Mouse (Mus musculus) cerebral cortex, adult 2 months (tissue): ENCODE data around the gene Pten.

ENCODE experiments used
- WGBS: fragments of 180-500 bp; shearing (Covaris S2); methylation state at CpG from one replicate; pipeline ENCODE4 v1.1.7; 2018; 5-methylcytosine and 5-hydroxymethylcytosine counted together

Pten gene

DNA sequence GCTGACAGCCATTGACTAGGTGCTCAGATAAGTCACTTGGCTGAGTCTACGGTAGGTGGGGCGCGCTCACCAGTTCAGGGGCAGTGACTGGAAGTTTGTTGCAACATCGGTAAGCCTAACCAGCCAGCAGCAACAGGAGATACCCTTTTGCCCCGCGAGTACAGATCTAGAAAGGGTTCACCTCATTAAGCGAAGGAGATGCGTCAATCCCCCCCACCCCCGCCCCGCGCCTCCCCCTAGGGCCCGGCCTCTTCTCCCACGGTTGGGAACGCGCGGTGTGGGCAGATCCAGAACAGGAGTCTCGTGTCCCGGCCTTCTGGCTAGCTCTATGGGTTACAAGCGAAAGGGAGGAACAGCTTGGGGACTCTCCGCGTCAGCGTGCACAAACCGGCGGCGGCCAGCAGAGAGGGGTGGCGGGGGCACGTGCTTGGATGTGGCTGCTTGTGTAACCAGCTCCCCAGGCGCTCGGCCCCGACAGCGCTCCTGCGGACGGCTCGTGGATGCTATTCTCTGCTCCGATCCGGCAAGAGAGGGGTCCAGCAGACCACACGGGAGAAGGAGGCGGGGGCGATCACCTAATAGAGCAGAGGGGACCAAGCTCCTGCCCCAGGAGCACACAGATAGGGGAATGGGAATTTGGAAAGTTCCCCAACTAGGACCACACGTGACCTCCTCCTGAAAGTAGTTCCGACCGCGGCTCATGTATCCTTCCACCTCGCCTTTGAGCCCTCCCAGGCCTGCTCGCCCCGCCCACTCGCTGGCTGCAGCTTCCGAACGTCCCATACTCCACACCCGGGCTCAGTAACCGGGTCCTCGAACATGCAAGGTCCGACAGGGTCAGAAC is 1.3 kb upstream of the Pten start:
- WGBS, result under 1% methylated on average over 53 of the region's 53 CpGs

GRCm38 (mm10) chr19:32756636-32756899 is 729 bp upstream of the Pten start:
- WGBS, result under 1% methylated on average over 14 of the region's 14 CpGs

GRCm38 (mm10) chr19:32757831-32758792 is 815 bp downstream of the Pten start:
- under 1% methylated on average over 59 of the region's 69 CpGs for WGBS

- WGBS, result under 1% methylated on average over 11 of the region's 11 CpGs
These were observed 1.5 kb downstream of the Pten start for GRCm38 (mm10) chr19:32758793-32759161.

DNA sequence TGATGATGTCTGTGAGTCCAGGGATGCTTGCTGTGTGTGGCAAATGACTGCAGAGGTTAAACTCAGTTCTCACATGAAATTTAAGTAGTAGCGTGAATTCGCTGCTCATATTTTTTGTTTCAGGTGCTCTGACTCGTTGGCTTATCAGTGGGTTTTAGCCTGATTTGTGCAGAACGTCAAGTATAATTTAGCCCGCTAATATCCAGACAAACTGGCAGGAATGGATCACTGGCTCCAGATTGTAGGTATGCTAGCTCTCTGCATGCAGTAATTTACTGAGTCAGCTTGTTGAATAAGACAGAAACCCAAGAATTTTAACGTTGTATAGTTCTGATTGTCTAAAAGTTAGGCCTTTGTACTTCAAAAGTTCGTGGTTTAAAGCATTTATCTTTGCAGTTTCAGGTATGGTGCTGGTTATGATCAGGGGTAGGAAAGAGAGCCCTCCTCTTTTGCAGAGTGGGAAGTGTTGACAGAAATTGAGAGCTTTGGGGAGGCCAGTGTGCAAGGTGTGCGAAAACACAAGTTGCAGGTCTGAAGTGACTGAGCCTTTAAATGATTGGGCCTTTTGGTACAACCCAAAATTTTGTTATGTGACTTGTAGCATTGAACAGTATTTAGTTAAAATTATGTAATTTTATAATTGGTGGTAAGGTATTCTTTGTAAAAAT is 2.2 kb downstream of the Pten start:
- WGBS, result 3% methylated on average over 8 of the region's 8 CpGs

DNA sequence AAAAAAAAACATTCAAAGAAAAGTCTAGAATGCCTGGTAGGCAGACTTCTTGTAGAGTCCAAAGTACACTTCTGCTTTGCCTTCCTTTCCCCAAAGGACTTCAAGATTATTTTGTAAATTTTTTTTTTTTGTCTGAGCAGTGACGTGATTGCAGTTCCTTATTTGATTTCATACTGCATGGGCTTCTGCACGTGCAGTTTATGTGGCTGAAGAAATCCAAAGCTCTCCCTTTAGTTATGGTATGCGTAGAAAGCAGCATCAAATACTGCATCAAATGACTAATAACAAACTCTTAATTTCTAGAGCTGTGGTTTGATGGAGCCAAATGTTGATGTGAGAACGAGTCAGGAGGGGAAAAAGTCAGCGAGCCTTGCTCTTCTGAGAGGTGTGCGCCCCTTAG is 3.2 kb downstream of the Pten start:
- 12% methylated on average over 6 of the region's 6 CpGs for WGBS

DNA sequence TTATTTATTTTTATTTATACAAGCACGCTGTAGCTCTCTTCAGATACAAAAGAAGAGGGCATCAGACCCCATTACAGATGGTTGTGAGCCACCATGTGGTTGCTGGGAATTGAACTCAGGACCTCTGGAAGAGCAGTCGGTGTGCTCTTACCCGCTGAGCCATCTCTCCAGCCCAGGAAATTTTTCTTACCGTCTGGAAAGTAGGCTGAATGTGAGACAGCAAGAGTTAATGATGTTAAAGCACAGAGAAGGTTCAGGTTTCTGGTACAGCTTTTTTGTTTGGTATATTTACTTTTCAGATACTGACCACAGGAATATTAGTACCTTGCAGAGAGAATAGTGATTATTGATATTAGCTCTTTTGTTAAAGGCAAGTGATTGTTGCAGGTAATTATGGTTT is 3.9 kb downstream of the Pten start:
- WGBS, result 27% methylated on average over 4 of the region's 4 CpGs

- WGBS, result 20% methylated on average over 4 of the region's 4 CpGs
These were observed 5.2 kb downstream of the Pten start for GRCm38 (mm10) chr19:32762493-32762892.

DNA sequence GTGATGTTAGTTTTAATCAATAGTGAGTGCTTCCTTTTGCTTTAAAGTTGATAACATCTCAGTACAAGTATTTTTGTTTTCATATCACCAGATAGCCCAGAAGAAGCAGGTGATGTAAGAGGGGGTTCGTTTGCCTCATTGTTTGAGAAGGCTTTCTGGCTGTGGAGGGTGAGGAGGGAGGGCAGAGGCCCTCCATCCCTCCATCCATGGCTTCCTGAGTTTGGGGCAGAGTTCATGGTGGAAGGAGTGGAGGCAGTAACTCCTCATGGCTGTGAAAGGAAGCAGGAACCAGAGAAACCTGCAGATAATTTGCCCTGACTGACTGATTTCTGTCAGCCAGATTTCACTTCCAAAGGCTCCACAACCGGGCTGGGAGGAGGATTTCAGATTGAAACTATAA is 21.1 kb downstream of the Pten start:
- 18% methylated on average over 2 of the region's 2 CpGs for WGBS

DNA sequence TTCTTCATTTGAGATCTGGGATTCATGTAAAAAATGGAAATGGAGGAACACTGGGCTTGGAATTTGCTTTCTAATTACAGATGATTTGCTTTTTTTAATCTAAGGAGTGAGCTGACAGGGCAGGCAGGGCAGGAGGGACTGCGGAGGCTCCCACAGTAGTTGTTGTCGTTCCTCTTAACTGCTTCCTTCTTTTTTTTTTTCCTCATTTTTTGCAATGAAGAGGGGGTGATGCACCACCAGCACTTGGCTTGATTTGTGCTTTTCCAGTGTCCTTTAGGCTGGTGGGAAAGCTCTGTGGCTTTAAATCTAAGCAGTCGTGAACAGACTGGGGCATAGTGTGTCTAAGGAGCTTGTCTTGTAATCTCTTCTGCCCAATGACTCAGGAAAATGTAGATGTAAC is 21.8 kb downstream of the Pten start:
- 22% methylated on average over 3 of the region's 3 CpGs for WGBS

GRCm38 (mm10) chr19:32781305-32782071 is 24.2 kb downstream of the Pten start:
- WGBS, result 64% methylated on average over 5 of the region's 5 CpGs

GRCm38 (mm10) chr19:32787388-32787787 is 30.1 kb downstream of the Pten start:
- 30% methylated on average over 4 of the region's 4 CpGs for WGBS

DNA sequence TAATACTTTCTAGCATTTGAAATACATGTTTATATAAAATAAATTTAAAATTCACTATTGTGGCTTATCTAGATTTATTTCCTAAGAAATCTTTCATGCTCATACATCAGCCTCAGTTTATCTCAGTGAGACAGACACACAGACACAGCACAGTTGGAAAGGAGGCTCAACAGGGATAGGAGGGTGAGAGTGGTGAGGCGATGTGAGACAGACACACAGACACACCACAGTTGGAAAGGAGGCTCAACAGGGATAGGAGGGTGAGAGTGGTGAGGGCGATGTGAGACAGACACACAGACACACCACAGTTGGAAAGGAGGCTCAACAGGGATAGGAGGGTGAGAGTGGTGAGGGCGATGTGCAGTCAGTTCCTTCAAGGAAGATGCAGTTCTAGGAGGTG is 30.7 kb downstream of the Pten start:
- 76% methylated on average over 3 of the region's 3 CpGs for WGBS

DNA sequence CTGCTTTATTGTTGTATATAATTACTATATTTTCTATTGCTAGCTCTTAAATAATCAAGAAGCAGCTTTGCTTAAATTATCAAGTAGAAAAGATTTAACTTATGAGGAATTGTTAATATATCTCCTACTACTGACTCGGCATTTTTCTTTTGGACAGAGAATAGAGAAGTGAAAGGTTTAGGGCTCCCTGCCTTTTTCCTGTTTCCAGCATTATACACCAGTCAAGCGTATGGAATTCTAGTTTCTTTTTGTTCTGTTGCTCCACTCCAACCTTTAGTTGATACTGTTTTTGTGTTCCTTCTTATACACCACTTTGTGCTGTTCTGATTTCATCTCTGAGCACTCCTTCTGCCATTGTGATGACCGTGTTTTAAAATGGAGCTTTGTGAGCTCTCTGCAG is 32.2 kb downstream of the Pten start:
- 21% methylated on average over 3 of the region's 3 CpGs for WGBS

GRCm38 (mm10) chr19:32792610-32793009 is 35.3 kb downstream of the Pten start:
- 11% methylated on average over 6 of the region's 6 CpGs for WGBS

GRCm38 (mm10) chr19:32800557-32800956 is 43.3 kb downstream of the Pten start:
- 67% methylated on average over 2 of the region's 2 CpGs for WGBS

GRCm38 (mm10) chr19:32804703-32805102 is 47.4 kb downstream of the Pten start:
- 64% methylated on average over 4 of the region's 4 CpGs for WGBS

DNA sequence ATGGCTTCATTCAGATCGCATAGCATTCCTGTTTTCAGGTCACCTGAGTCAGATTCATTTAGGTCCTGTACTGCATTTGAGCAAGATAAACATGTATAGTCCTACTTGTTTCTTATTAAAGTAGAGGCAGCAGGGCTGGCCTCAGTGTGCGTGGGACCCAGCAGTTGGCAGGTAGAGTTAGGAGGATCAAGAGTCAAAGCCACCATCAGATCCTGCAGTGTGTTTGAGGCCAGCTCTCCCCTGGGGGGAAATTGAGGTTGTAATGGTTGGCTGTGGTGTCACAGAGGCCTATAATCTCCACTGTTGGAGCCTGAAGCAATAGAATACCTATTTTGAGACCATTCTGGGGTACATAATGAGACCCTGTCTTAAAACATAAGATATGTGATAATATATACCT is 50.3 kb downstream of the Pten start:
- 88% methylated on average over 2 of the region's 2 CpGs for WGBS

DNA sequence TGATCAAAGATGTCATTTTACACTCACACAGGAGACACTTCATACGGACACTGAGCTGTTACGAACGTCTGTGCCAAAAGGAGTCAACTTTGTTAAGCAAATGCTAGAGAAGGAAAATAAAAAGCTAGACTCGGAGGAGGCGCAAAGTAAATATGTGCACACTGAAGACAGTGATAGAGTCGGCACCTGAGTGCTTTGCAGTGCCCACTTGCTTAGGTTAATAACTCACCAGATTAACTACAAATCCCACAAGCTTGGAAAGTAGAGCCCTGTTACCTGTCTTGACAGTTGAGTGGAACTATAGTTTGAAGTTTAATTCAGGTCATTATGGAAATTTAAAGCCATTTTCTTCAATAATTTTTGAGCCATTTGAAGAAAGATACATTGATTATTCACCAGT is 51.4 kb downstream of the Pten start:
- WGBS, result 47% methylated on average over 6 of the region's 6 CpGs

GRCm38 (mm10) chr19:32809117-32809516 is 51.8 kb downstream of the Pten start:
- WGBS, result 66% methylated on average over 3 of the region's 3 CpGs

GRCm38 (mm10) chr19:32818759-32819158 is 61.5 kb downstream of the Pten start:
- 51% methylated on average over 4 of the region's 4 CpGs for WGBS

DNA sequence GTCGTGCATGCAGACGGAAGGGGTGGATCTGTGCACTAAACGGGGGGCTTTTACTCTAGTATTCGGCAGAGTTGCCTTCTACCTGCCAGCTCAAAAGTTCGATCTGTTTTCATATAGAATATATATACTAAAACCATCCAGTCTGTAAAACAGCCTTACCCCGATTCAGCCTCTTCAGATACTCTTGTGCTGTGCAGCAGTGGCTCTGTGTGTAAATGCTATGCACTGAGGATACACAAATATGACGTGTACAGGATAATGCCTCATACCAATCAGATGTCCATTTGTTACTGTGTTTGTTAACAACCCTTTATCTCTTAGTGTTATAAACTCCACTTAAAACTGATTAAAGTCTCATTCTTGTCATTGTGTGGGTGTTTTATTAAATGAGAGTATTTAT is 65.7 kb downstream of the Pten start:
- WGBS, result no CpG with 5 or more reads among the region's 7 CpGs
